Mouse (Mus musculus): ENCODE data around the gene Smagp.

- no peak for TF ChIP-seq POLR2A (IDR thresholded peaks at IDR 0.05; ENCODE audit: extremely low read depth, insufficient read depth, low read length)
- no peak for TF ChIP-seq CTCF (IDR thresholded peaks at IDR 0.05; ENCODE audit: low read depth, low read length)
Observed at GRCm38 (mm10) chr15:100685849-100686248, 49.1 kb upstream of the Smagp start.

All from liver, adult 2 months (tissue).